Mouse (Mus musculus): ENCODE results near the gene Lima1. TPM values are rescaled to one million over a fixed set of nuclear protein-coding genes. Genes with fewer than 3 reads are reported as not detected.

The Lima1 gene
- total and polyA plus RNA-seq, 2 experiments from 2014 or later, result 6.4 to 7.8 TPM

- no peaks in the 10 kb centered on the region for H3K36me3 ChIP-seq (ENCODE audit: insufficient read depth, low read length)
- H3K4me3 ChIP-seq (ENCODE audit: low read depth, low read length), result no peak overlapping the region
- H3K27ac ChIP-seq (ENCODE audit: low read depth, low read length), result no peak overlapping the region
- no peak for DNase-seq (ENCODE audit: low spot score)
- H3K27me3 ChIP-seq (ENCODE audit: insufficient read depth, low read length), result no peaks in the 10 kb centered on the region
- no peaks in the 10 kb centered on the region for H3K4me1 ChIP-seq (ENCODE audit: insufficient read depth, low read length)
- H3K9me3 ChIP-seq (ENCODE audit: low read length), result no peaks in the 10 kb centered on the region
- H3K9ac ChIP-seq (replicated peaks; ENCODE audit: low read length, poor library complexity, severe bottlenecking), result no peak overlapping the region
- H3K4me2 ChIP-seq (ENCODE audit: low read depth, low read length, poor library complexity, severe bottlenecking), result no peak overlapping the region
- no peak for ATAC-seq (ENCODE audit: low FRiP score)
- TF ChIP-seq CTCF (IDR thresholded peaks at IDR 0.05), result no peak
- 33% methylated on average over 9 of the region's 9 CpGs for WGBS
Measured at GRCm38 (mm10) chr15:99859644-99860392, 15.4 kb downstream of the Lima1 start.

- Histone ChIP-seq H3K4me2 (ENCODE audit: low read depth, low read length, poor library complexity, severe bottlenecking) (no peak overlapping the region), H3K4me1 (ENCODE audit: insufficient read depth, low read length) (no peaks in the 10 kb centered on the region), H3K9ac (replicated peaks; ENCODE audit: low read length, poor library complexity, severe bottlenecking) (no peak overlapping the region), H3K4me3 (ENCODE audit: low read depth, low read length) (no peak overlapping the region), H3K27me3 (ENCODE audit: insufficient read depth, low read length) (no peaks in the 10 kb centered on the region), H3K27ac (ENCODE audit: low read depth, low read length) (no peak overlapping the region), H3K9me3 (ENCODE audit: low read length) (no peaks in the 10 kb centered on the region), H3K36me3 (ENCODE audit: insufficient read depth, low read length) (no peaks in the 10 kb centered on the region)
- ATAC-seq (ENCODE audit: low FRiP score) (no peak), DNase-seq (ENCODE audit: low spot score) (no peak)
- no peak for TF ChIP-seq CTCF (IDR thresholded peaks at IDR 0.05)
- WGBS, result 68% methylated on average over 8 of the region's 8 CpGs
Measured at GRCm38 (mm10) chr15:99857479-99857878, 17.8 kb downstream of the Lima1 start.

GRCm38 (mm10) chr15:99855119-99855518 lies 20.1 kb downstream of the Lima1 start:
- H3K9ac ChIP-seq (replicated peaks; ENCODE audit: low read length, poor library complexity, severe bottlenecking), result no peak overlapping the region
- no peaks in the 10 kb centered on the region for H3K9me3 ChIP-seq (ENCODE audit: low read length)
- no peaks in the 10 kb centered on the region for H3K36me3 ChIP-seq (ENCODE audit: insufficient read depth, low read length)
- ATAC-seq (ENCODE audit: low FRiP score) (no peak), DNase-seq (ENCODE audit: low spot score) (no peak)
- no peaks in the 10 kb centered on the region for H3K4me1 ChIP-seq (ENCODE audit: insufficient read depth, low read length)
- H3K4me2 ChIP-seq (ENCODE audit: low read depth, low read length, poor library complexity, severe bottlenecking), result no peak overlapping the region
- H3K27ac ChIP-seq (ENCODE audit: low read depth, low read length), result no peak overlapping the region
- H3K4me3 ChIP-seq (ENCODE audit: low read depth, low read length), result no peak overlapping the region
- 62% methylated on average over 3 of the region's 3 CpGs for WGBS
- no peaks in the 10 kb centered on the region for H3K27me3 ChIP-seq (ENCODE audit: insufficient read depth, low read length)
- no peak for TF ChIP-seq CTCF (IDR thresholded peaks at IDR 0.05)

- Histone ChIP-seq H3K36me3 (ENCODE audit: insufficient read depth, low read length) (no peaks in the 10 kb centered on the region), H3K4me3 (ENCODE audit: low read depth, low read length) (no peak overlapping the region), H3K4me2 (ENCODE audit: low read depth, low read length, poor library complexity, severe bottlenecking) (no peak overlapping the region), H3K4me1 (ENCODE audit: insufficient read depth, low read length) (no peaks in the 10 kb centered on the region), H3K9me3 (ENCODE audit: low read length) (no peaks in the 10 kb centered on the region), H3K27me3 (ENCODE audit: insufficient read depth, low read length) (no peaks in the 10 kb centered on the region), H3K9ac (replicated peaks; ENCODE audit: low read length, poor library complexity, severe bottlenecking) (no peak overlapping the region), H3K27ac (ENCODE audit: low read depth, low read length) (no peak overlapping the region)
- ATAC-seq (ENCODE audit: low FRiP score) (no peak), DNase-seq (ENCODE audit: low spot score) (no peak)
- no peak for TF ChIP-seq CTCF (IDR thresholded peaks at IDR 0.05)
- 89% methylated on average over 2 of the region's 2 CpGs for WGBS
Measured at GRCm38 (mm10) chr15:99852606-99853237, 22.5 kb downstream of the Lima1 start.

GRCm38 (mm10) chr15:99850265-99850664 lies 25.0 kb downstream of the Lima1 start:
- Histone ChIP-seq H3K9ac (replicated peaks; ENCODE audit: low read length, poor library complexity, severe bottlenecking) (no peak overlapping the region), H3K4me2 (ENCODE audit: low read depth, low read length, poor library complexity, severe bottlenecking) (no peak overlapping the region), H3K27ac (ENCODE audit: low read depth, low read length) (no peak overlapping the region), H3K36me3 (ENCODE audit: insufficient read depth, low read length) (no peaks in the 10 kb centered on the region), H3K27me3 (ENCODE audit: insufficient read depth, low read length) (no peaks in the 10 kb centered on the region), H3K4me1 (ENCODE audit: insufficient read depth, low read length) (no peaks in the 10 kb centered on the region), H3K9me3 (ENCODE audit: low read length) (no peaks in the 10 kb centered on the region), H3K4me3 (ENCODE audit: low read depth, low read length) (no peak overlapping the region)
- ATAC-seq (ENCODE audit: low FRiP score), result no peak
- TF ChIP-seq CTCF (IDR thresholded peaks at IDR 0.05), result no peak
- DNase-seq (ENCODE audit: low spot score), result no peak
- WGBS, result 70% methylated on average over 3 of the region's 3 CpGs

- no peaks in the 10 kb centered on the region for H3K27me3 ChIP-seq (ENCODE audit: insufficient read depth, low read length)
- no peaks in the 10 kb centered on the region for H3K9me3 ChIP-seq (ENCODE audit: low read length)
- H3K4me2 ChIP-seq (ENCODE audit: low read depth, low read length, poor library complexity, severe bottlenecking), result no peak overlapping the region
- H3K27ac ChIP-seq (ENCODE audit: low read depth, low read length), result no peak overlapping the region
- H3K36me3 ChIP-seq (ENCODE audit: insufficient read depth, low read length), result 0 out of 2 replicates have a peak, but pooled peaks cover 4% of the 10 kb centered on the region
- no peak for TF ChIP-seq CTCF (IDR thresholded peaks at IDR 0.05)
- DNase-seq (ENCODE audit: low spot score) (no peak), ATAC-seq (ENCODE audit: low FRiP score) (no peak)
- WGBS, result 75% methylated on average over 8 of the region's 8 CpGs
- H3K4me3 ChIP-seq (ENCODE audit: low read depth, low read length), result no peak overlapping the region
- no peaks in the 10 kb centered on the region for H3K4me1 ChIP-seq (ENCODE audit: insufficient read depth, low read length)
- no peak overlapping the region for H3K9ac ChIP-seq (replicated peaks; ENCODE audit: low read length, poor library complexity, severe bottlenecking)
Measured at GRCm38 (mm10) chr15:99847937-99848336, 27.3 kb downstream of the Lima1 start.

Measured in midbrain, postnatal 0 days (tissue).